Mouse (Mus musculus): ENCODE data around the gene Dmxl2. TPM values are rescaled to one million over a fixed set of nuclear protein-coding genes. Genes with fewer than 3 reads are reported as not detected.

Dmxl2 gene
- polyA plus RNA-seq, 1 experiment from 2014 or later, result 1.4 TPM

DNA sequence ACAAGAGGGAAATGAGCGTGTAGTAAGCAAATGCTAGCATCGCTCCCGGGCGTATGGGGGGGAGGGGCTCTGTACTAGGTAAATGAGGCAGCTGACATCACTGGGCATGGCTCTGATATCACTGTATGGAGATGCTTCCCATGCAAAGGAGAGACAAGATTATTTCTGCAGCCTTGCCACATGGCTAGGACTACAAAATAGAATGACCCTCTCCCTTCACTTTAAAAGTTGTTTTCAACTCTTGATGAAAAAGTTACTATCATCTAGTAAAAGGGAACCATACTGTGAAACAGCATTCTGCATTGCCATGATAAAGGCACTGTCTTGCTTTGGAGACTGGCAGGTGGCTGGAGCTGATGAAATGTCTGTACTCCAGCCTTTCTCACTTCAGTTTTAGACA is 18.2 kb downstream of the Dmxl2 start:
- no peak overlapping the region for H3K4me2 ChIP-seq (ENCODE audit: low read depth, low read length)
- no peaks in the 10 kb centered on the region for H3K36me3 ChIP-seq (ENCODE audit: control insufficient read depth, insufficient read depth)
- no peaks in the 10 kb centered on the region for H3K27me3 ChIP-seq (ENCODE audit: control insufficient read depth, insufficient read depth, low read depth, low read length)
- no peak overlapping the region for H3K9ac ChIP-seq (ENCODE audit: low read depth, low read length)
- ATAC-seq (ENCODE audit: low read depth), result peak; percentile 47; the same call in 1 of the 2 replicates
- no peak overlapping the region for H3K4me3 ChIP-seq (ENCODE audit: low read depth, low read length)
- 37% methylated on average over 4 of the region's 4 CpGs for WGBS (ENCODE audit: insufficient replicate concordance)
- no peaks in the 10 kb centered on the region for H3K9me3 ChIP-seq (replicated peaks; ENCODE audit: control insufficient read depth, low read length)
- no peak overlapping the region for H3K27ac ChIP-seq (ENCODE audit: low read length)
- peaks cover 3% of the 10 kb centered on the region; the same call in 1 of the 2 replicates for H3K4me1 ChIP-seq (ENCODE audit: control insufficient read depth, low read depth, low read length)

DNA sequence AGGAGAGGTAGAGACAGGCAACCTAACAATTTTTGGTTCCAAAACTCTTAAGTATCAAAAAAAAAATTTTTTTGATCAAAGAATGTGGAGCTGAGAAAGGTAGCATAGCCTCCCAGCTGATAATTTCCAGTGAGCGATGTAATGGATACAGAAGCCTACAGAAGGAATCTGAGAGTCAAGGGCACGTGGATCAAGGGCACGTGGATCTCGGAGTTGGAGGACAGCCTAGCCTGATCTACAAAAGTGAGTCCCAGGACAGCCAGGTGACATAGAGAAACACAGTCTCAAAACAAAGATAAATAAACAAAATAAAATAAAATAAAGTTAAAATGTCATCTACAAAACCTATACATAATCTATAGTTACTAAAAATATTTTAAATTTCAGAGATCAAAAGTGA is 18.7 kb downstream of the Dmxl2 start:
- no peaks in the 10 kb centered on the region for H3K9me3 ChIP-seq (replicated peaks; ENCODE audit: control insufficient read depth, low read length)
- H3K4me3 ChIP-seq (ENCODE audit: low read depth, low read length), result no peak overlapping the region
- no peak overlapping the region for H3K4me2 ChIP-seq (ENCODE audit: low read depth, low read length)
- H3K4me1 ChIP-seq (ENCODE audit: control insufficient read depth, low read depth, low read length), result peaks cover 3% of the 10 kb centered on the region; the same call in 1 of the 2 replicates
- no peak overlapping the region for H3K27ac ChIP-seq (ENCODE audit: low read length)
- ATAC-seq (ENCODE audit: low read depth), result no peak
- no peaks in the 10 kb centered on the region for H3K27me3 ChIP-seq (ENCODE audit: control insufficient read depth, insufficient read depth, low read depth, low read length)
- WGBS (ENCODE audit: insufficient replicate concordance), result 56% methylated on average over 4 of the region's 4 CpGs
- no peaks in the 10 kb centered on the region for H3K36me3 ChIP-seq (ENCODE audit: control insufficient read depth, insufficient read depth)
- H3K9ac ChIP-seq (ENCODE audit: low read depth, low read length), result no peak overlapping the region

DNA sequence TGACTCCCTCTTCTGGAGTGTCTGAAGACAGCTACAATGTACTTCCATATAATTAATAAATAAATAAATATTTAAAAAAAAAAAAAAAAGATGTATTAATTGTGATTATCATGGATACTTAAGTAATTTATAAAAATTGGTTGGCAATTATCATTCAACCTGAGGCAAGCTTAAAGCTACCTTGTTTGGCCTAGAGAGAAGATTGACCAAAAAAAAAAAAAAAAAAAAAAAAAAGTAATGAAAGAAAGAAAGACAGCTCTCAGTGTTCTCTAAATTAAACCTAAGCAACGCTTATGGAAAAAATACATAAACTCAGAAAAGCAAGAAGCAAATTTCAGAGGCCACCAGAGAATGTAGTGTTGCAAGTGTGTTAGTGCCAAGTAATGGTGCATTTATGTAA is 22.4 kb downstream of the Dmxl2 start:
- Histone ChIP-seq H3K4me1 (ENCODE audit: control insufficient read depth, low read depth, low read length) (peaks cover 3% of the 10 kb centered on the region; the same call in 1 of the 2 replicates), H3K27me3 (ENCODE audit: control insufficient read depth, insufficient read depth, low read depth, low read length) (no peaks in the 10 kb centered on the region), H3K27ac (ENCODE audit: low read length) (no peak overlapping the region), H3K36me3 (ENCODE audit: control insufficient read depth, insufficient read depth) (no peaks in the 10 kb centered on the region), H3K4me3 (ENCODE audit: low read depth, low read length) (no peak overlapping the region), H3K9ac (ENCODE audit: low read depth, low read length) (no peak overlapping the region), H3K4me2 (ENCODE audit: low read depth, low read length) (no peak overlapping the region), H3K9me3 (replicated peaks; ENCODE audit: control insufficient read depth, low read length) (no peaks in the 10 kb centered on the region)
- WGBS (ENCODE audit: insufficient replicate concordance), result 73% methylated on average over 1 of the region's 1 CpGs
- no peak for ATAC-seq (ENCODE audit: low read depth)

DNA sequence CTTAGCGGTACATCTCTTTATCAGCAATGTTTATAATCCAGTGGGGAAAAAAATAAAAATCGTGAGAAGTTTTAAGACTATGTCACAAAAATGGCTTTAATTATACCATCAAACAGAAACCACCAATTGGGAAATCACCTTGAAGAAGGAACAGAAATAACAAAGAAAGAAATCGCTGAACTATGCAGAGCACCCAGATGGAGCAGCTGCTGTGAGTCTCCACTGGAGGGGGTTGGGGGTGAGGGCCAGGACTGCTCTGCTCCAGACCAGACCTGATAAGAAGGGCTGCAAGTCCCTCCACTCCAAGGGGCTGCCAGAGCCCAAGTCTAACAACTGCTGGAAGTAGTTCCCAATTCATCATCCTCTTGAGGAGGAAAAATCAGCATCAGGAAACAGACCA is 23.3 kb downstream of the Dmxl2 start:
- ATAC-seq (ENCODE audit: low read depth), result no peak
- Histone ChIP-seq H3K36me3 (ENCODE audit: control insufficient read depth, insufficient read depth) (no peaks in the 10 kb centered on the region), H3K27ac (ENCODE audit: low read length) (no peak overlapping the region), H3K4me3 (ENCODE audit: low read depth, low read length) (no peak overlapping the region), H3K4me1 (ENCODE audit: control insufficient read depth, low read depth, low read length) (peaks cover under 1% of the 10 kb centered on the region; the same call in 1 of the 2 replicates), H3K27me3 (ENCODE audit: control insufficient read depth, insufficient read depth, low read depth, low read length) (no peaks in the 10 kb centered on the region), H3K9me3 (replicated peaks; ENCODE audit: control insufficient read depth, low read length) (no peaks in the 10 kb centered on the region), H3K4me2 (ENCODE audit: low read depth, low read length) (no peak overlapping the region), H3K9ac (ENCODE audit: low read depth, low read length) (no peak overlapping the region)
- 52% methylated on average over 3 of the region's 3 CpGs for WGBS (ENCODE audit: insufficient replicate concordance)

DNA sequence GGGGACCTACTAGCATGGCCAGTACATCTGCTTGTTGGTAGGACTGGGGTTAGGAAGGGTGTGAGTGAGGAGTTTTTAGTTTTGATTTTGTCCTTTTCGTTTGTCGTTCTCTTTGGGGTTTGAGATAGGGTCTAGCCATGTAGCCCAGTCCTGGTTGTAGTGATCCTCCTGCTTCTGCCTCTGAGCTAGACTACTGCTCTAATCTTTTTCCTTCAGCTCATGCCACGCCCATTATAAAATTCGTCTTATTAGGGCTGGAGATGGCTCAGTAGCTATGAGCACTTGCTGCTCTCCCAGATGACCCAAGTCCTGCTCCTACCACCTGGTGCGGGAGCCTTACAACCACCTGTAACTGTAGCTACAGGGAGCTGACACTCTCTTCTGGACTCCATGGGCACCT is 26.9 kb downstream of the Dmxl2 start:
- H3K9me3 ChIP-seq (replicated peaks; ENCODE audit: control insufficient read depth, low read length), result no peaks in the 10 kb centered on the region
- no peaks in the 10 kb centered on the region for H3K36me3 ChIP-seq (ENCODE audit: control insufficient read depth, insufficient read depth)
- no peaks in the 10 kb centered on the region for H3K4me1 ChIP-seq (ENCODE audit: control insufficient read depth, low read depth, low read length)
- WGBS (ENCODE audit: insufficient replicate concordance), result 38% methylated on average over 5 of the region's 5 CpGs
- no peak overlapping the region for H3K9ac ChIP-seq (ENCODE audit: low read depth, low read length)
- no peak overlapping the region for H3K4me2 ChIP-seq (ENCODE audit: low read depth, low read length)
- H3K27me3 ChIP-seq (ENCODE audit: control insufficient read depth, insufficient read depth, low read depth, low read length), result no peaks in the 10 kb centered on the region
- no peak overlapping the region for H3K27ac ChIP-seq (ENCODE audit: low read length)
- no peak for ATAC-seq (ENCODE audit: low read depth)
- no peak overlapping the region for H3K4me3 ChIP-seq (ENCODE audit: low read depth, low read length)

DNA sequence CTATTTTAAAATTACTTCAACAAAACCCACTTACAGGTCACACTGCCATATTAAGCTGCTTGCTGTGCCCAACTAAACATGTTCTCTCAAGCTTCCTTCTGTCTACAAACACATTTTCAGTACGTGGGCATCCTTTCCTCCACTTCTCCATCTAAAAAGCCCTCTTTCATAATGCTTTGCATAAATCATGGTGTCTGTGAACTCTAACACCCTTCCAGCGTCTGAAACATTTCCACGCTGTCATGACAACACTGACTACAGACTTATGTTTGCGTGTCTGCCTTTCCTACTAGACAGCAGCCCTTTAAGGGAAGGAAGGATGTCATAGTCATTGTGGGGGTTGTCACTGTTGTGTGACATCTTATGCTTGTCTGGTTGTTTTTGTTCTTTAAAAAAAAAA is 27.4 kb downstream of the Dmxl2 start:
- H3K4me2 ChIP-seq (ENCODE audit: low read depth, low read length), result no peak overlapping the region
- H3K4me1 ChIP-seq (ENCODE audit: control insufficient read depth, low read depth, low read length), result no peaks in the 10 kb centered on the region
- no peaks in the 10 kb centered on the region for H3K27me3 ChIP-seq (ENCODE audit: control insufficient read depth, insufficient read depth, low read depth, low read length)
- no peak overlapping the region for H3K9ac ChIP-seq (ENCODE audit: low read depth, low read length)
- no peak overlapping the region for H3K4me3 ChIP-seq (ENCODE audit: low read depth, low read length)
- WGBS (ENCODE audit: insufficient replicate concordance), result 57% methylated on average over 4 of the region's 4 CpGs
- H3K36me3 ChIP-seq (ENCODE audit: control insufficient read depth, insufficient read depth), result no peaks in the 10 kb centered on the region
- no peak overlapping the region for H3K27ac ChIP-seq (ENCODE audit: low read length)
- H3K9me3 ChIP-seq (replicated peaks; ENCODE audit: control insufficient read depth, low read length), result no peaks in the 10 kb centered on the region
- ATAC-seq (ENCODE audit: low read depth), result no peak

DNA sequence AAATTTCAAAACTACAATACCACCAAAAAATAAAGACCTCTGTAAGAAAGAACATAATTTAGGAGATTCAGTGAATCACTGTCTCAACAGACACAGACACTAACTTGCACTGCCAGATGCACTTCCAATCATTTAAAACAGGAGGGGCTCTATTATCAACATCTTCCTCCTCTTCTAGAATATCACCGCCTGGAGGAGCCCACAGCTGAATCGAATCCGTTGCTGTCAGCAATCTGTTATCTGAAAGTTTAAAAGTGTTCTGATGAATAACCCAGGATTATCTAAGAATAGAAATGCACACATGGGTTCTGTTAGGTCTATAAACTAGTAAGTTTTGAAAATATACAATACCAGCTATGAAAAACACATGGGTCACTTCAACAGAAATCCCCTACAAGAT is 28.6 kb downstream of the Dmxl2 start:
- 24% methylated on average over 3 of the region's 3 CpGs for WGBS (ENCODE audit: insufficient replicate concordance)
- H3K4me3 ChIP-seq (ENCODE audit: low read depth, low read length), result no peak overlapping the region
- no peak for ATAC-seq (ENCODE audit: low read depth)
- no peak overlapping the region for H3K9ac ChIP-seq (ENCODE audit: low read depth, low read length)
- H3K36me3 ChIP-seq (ENCODE audit: control insufficient read depth, insufficient read depth), result no peaks in the 10 kb centered on the region
- H3K4me1 ChIP-seq (ENCODE audit: control insufficient read depth, low read depth, low read length), result no peaks in the 10 kb centered on the region
- H3K27me3 ChIP-seq (ENCODE audit: control insufficient read depth, insufficient read depth, low read depth, low read length), result no peaks in the 10 kb centered on the region
- no peak overlapping the region for H3K27ac ChIP-seq (ENCODE audit: low read length)
- no peaks in the 10 kb centered on the region for H3K9me3 ChIP-seq (replicated peaks; ENCODE audit: control insufficient read depth, low read length)
- H3K4me2 ChIP-seq (ENCODE audit: low read depth, low read length), result no peak overlapping the region

DNA sequence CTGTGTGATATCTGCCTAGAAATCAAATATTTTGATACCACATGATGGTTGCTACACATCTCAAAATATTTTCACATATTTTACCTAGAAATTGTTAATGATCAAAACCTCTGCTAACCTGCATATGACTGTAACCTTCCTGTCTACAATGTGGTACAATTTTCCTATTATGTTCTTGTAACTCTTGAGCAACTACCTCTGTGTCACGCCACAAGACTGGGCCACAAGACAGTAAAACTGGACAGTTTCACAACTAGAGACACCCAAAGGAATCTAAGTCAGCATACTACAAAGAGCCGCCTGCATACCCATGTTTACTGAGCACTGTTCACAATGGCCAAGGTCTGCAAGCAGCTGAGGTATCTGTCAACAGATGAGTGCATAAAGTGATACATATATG is 32.1 kb downstream of the Dmxl2 start:
- Histone ChIP-seq H3K9ac (ENCODE audit: low read depth, low read length) (no peak overlapping the region), H3K27me3 (ENCODE audit: control insufficient read depth, insufficient read depth, low read depth, low read length) (no peaks in the 10 kb centered on the region), H3K27ac (ENCODE audit: low read length) (no peak overlapping the region), H3K4me3 (ENCODE audit: low read depth, low read length) (no peak overlapping the region), H3K4me2 (ENCODE audit: low read depth, low read length) (no peak overlapping the region), H3K4me1 (ENCODE audit: control insufficient read depth, low read depth, low read length) (no peaks in the 10 kb centered on the region), H3K36me3 (ENCODE audit: control insufficient read depth, insufficient read depth) (no peaks in the 10 kb centered on the region), H3K9me3 (replicated peaks; ENCODE audit: control insufficient read depth, low read length) (no peaks in the 10 kb centered on the region)
- 40% methylated on average over 2 of the region's 2 CpGs for WGBS (ENCODE audit: insufficient replicate concordance)
- no peak for ATAC-seq (ENCODE audit: low read depth)

DNA sequence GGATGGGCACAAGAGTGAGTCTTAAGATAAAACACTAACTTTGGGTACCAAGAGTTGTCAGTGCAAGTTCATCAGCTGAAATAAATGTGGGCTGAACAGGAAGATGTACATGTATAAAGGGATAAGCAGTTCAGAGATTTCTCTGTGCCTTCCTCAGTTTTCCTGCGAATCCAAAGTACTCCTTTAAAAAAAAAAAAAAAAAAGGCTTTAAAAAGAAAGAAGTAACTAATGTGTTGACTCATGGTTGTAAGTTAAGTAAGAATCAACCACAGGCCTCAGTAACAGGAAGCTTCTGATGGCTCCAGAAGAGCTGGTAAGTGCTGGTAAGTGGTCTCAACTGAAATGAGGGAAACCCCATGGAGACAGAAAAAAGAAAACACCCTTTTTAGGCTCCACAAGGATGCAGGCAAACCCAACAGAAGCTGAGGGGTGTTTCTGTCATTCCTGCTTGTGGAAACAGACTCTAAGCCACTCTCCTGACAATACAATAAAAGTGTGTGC is 33.9 kb downstream of the Dmxl2 start:
- WGBS (ENCODE audit: insufficient replicate concordance), result 24% methylated on average over 1 of the region's 1 CpGs
- Histone ChIP-seq H3K27me3 (ENCODE audit: control insufficient read depth, insufficient read depth, low read depth, low read length) (no peaks in the 10 kb centered on the region), H3K4me1 (ENCODE audit: control insufficient read depth, low read depth, low read length) (no peaks in the 10 kb centered on the region), H3K9me3 (replicated peaks; ENCODE audit: control insufficient read depth, low read length) (no peaks in the 10 kb centered on the region), H3K4me2 (ENCODE audit: low read depth, low read length) (no peak overlapping the region), H3K4me3 (ENCODE audit: low read depth, low read length) (no peak overlapping the region), H3K27ac (ENCODE audit: low read length) (no peak overlapping the region), H3K9ac (ENCODE audit: low read depth, low read length) (no peak overlapping the region), H3K36me3 (ENCODE audit: control insufficient read depth, insufficient read depth) (no peaks in the 10 kb centered on the region)
- ATAC-seq (ENCODE audit: low read depth), result no peak

Data from liver, embryonic 16.5 days (tissue).